Mouse (Mus musculus) liver, adult 2 months (tissue): ENCODE results near the gene Ldlrap1. TPM values are rescaled to one million over a fixed set of nuclear protein-coding genes. Genes with fewer than 3 reads are reported as not detected.

Source experiments
- DNase-seq: peaks from one replicate; pipeline ENCODE4 v3.0.0-alpha.2; 2011; ENCODE audit warnings: low read depth, low spot score; ENCODE audit errors: extremely low read depth
- H3K27ac ChIP-seq: fragments of 200-500 bp; replicated peaks from 2 replicates; pipeline ENCODE4 v1.5.1; 2012; ENCODE audit warnings: low read depth, mild to moderate bottlenecking, control low read depth, inconsistent platforms, low read length; ENCODE audit not compliant: insufficient read depth
- H3K27me3 ChIP-seq: fragments of 200-500 bp; 2 replicates; pipeline ENCODE4 v1.6.1; 2012; ENCODE audit warnings: mild to moderate bottlenecking, moderate library complexity, low read length, inconsistent platforms; ENCODE audit not compliant: control insufficient read depth, insufficient read depth
- H3K36me3 ChIP-seq: fragments of 200-500 bp; 2 replicates; pipeline ENCODE4 v1.6.1; 2012; ENCODE audit warnings: low read length, inconsistent platforms; ENCODE audit not compliant: control insufficient read depth, insufficient read depth
- H3K4me1 ChIP-seq: fragments of 200-500 bp; 2 replicates; pipeline ENCODE4 v1.6.1; 2011; ENCODE audit warnings: low read length; ENCODE audit not compliant: control insufficient read depth, insufficient read depth
- H3K4me3 ChIP-seq: fragments of 200-500 bp; 2 replicates; pipeline ENCODE4 v1.5.1; 2011; ENCODE audit warnings: low read depth, mild to moderate bottlenecking, control low read depth, low read length, moderate library complexity; ENCODE audit not compliant: insufficient read depth
- H3K79me2 ChIP-seq: fragments of 200-500 bp; 2 replicates; pipeline ENCODE4 v1.6.1; 2012; ENCODE audit warnings: inconsistent platforms, mild to moderate bottlenecking, low read length, moderate library complexity; ENCODE audit not compliant: control insufficient read depth, insufficient read depth
- H3K9ac ChIP-seq: fragments of 200-500 bp; 2 replicates; pipeline ENCODE4 v1.6.1; 2012; ENCODE audit warnings: low read depth, mild to moderate bottlenecking, control low read depth, inconsistent platforms, low read length
- CTCF ChIP-seq: fragments of 200-500 bp; IDR thresholded peaks from 2 replicates; pipeline ENCODE4 v1.5.1; 2011; ENCODE audit warnings: low read depth, low read length, control low read depth
- POLR2A ChIP-seq: fragments of 200-500 bp; IDR thresholded peaks from 2 replicates; pipeline ENCODE4 v1.6.1; 2011; ENCODE audit warnings: low read length, control low read depth; ENCODE audit not compliant: insufficient read depth; ENCODE audit errors: extremely low read depth
- WGBS: fragments of 180-500 bp; shearing (Covaris S2); methylation state at CpG from one replicate; pipeline ENCODE4 v1.1.7; 2018; 5-methylcytosine and 5-hydroxymethylcytosine counted together
- polyA plus RNA-seq: library from polyadenylated mRNA; depleted of rRNA; stranded (reverse); fragments of >200 nt; gene quantifications from 2 replicates; pipeline ENCODE4 v1.2.3, GENCODE M21; 2012
- total RNA-seq: library from RNA; depleted of rRNA; stranded (reverse); fragments of >200 nt; gene quantifications from 2 replicates; pipeline ENCODE4 v1.2.3, GENCODE M21; 2014

Gene Ldlrap1
- total and polyA plus RNA-seq, 2 experiments = 6.5 to 19.8 TPM

DNA sequence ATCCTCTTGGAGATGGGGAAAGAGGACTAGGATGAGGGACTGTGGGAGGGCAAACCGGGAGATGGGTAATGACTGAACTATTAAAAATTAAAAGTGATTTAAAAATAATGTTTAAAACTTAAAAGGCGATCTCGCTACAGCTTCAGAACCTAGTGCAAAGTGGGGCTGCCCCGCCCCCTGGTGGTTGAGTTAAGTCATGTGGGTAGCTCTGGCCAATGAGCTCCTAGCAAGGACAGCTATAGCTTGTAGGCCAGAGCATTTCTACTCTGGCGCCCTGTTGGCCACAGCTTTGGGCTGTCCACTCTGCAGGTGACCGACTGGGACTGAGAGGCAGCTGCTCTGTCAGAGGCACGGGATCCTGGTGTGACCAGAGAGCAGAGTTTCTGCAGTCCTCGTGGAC lies 53.9 kb downstream of the Ldlrap1 start:
- Histone ChIP-seq H3K4me3 (no peak overlapping the region), H3K4me1 (no peaks in the 10 kb centered on the region), H3K9ac (no peak overlapping the region), H3K27ac (no peak overlapping the region), H3K27me3 (no peaks in the 10 kb centered on the region), H3K79me2 (no peaks in the 10 kb centered on the region), H3K36me3 (no peaks in the 10 kb centered on the region)
- TF ChIP-seq POLR2A (no peak), CTCF (peak; percentile 85)
- WGBS = 8% methylated on average over 8 of the region's 8 CpGs
- DNase-seq = peak; percentile 47

DNA sequence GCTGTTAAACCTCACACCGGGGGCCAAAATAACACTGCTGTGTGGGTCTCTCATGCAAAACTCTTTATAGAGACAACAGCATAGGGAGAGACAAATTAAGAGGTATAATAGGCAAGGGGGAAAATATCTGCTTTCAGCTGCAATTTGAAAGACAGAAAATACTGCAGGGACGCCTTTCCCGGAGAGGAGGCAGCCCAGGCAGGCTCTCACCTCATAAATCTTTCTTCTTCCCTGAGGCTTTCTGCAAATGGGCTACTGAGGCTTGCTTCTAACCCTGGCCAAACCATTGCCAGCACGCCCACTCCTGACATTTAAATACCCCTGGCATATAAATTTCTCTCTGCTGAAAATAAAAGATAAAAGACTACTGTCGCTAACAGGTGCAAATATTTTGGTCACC lies 62.5 kb downstream of the Ldlrap1 start:
- H3K79me2 ChIP-seq = no peaks in the 10 kb centered on the region
- TF ChIP-seq POLR2A (no peak), CTCF (no peak)
- WGBS = 80% methylated on average over 5 of the region's 5 CpGs
- no peaks in the 10 kb centered on the region for H3K4me1 ChIP-seq
- H3K4me3 ChIP-seq = no peak overlapping the region
- DNase-seq = no peak
- peaks cover 12% of the 10 kb centered on the region for H3K27me3 ChIP-seq
- H3K9ac ChIP-seq = no peak overlapping the region
- no peaks in the 10 kb centered on the region for H3K36me3 ChIP-seq
- no peak overlapping the region for H3K27ac ChIP-seq

DNA sequence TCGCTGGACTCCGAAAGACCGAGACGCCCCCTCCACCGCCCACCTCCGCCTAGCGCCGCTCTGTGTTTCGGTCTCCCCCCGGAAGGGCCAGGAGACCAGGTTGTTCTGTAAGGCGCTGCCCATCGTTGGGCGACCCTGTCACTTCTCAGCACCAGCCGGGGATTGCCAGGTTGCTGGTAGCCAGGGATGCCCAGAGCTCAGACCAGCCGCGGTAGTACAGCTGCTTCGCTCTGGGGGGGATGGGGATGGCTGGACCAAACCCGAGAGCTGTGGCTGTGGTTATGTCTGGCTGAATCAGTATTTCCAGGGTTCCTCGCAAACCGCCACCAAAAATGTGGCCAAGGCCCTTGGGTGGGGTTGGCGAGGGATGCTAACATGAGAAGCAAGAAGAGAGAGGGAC lies 63.2 kb downstream of the Ldlrap1 start:
- peaks cover 12% of the 10 kb centered on the region for H3K27me3 ChIP-seq
- no peaks in the 10 kb centered on the region for H3K36me3 ChIP-seq
- TF ChIP-seq POLR2A (no peak), CTCF (no peak)
- H3K9ac ChIP-seq = no peak overlapping the region
- DNase-seq = no peak
- H3K27ac ChIP-seq = no peak overlapping the region
- no peaks in the 10 kb centered on the region for H3K4me1 ChIP-seq
- 3% methylated on average over 21 of the region's 21 CpGs for WGBS
- peak overlapping the region; percentile 53; the same call in 1 of the 2 replicates for H3K4me3 ChIP-seq
- H3K79me2 ChIP-seq = no peaks in the 10 kb centered on the region

DNA sequence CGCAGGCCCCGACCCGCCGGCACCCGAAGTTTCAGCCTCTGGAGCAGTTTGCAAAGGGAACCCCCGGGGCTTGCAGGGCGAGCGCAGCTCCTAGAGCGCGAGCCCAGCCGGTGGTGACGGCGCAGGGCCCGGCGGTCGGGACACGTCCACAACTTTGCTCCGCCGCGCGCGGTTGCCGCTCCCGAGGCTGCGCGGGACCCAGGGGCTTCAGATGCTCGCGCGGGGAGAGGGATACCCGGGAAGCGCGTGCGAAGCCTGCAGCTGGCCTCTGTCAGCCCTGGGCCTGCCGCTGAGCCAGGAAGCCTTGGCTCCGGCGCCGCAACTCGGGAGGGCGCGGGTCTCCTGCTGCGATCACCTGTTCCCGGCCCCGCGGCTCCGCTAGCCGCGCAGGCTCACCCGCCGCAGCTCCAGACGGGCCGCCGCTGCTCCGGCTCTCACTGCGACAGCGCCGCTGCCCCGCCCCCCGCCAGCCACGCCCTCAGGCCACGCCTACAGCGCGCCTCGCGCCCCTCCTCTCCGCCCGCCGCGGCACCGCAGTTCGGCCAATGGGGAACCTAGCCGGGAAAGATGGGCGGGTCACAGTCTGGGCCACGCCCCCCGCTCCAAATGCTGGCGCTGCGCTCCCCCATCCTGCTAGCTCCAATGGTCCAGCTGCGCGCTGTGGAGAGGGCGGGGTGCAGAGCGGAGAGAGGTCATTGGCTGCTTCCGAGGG lies 63.8 kb downstream of the Ldlrap1 start, which contains the start of gene Man1c1:
TSS of gene Man1c1 (minus strand) at position 456 of the 712 bp plus-strand sequence.
- DNase-seq = peak; percentile 65
- H3K4me1 ChIP-seq = no peaks in the 10 kb centered on the region
- H3K9ac ChIP-seq = peak within 1 kb of the TSS; percentile 82
- no peak within 1 kb of the TSS for H3K27ac ChIP-seq
- 1% methylated on average over 75 of the region's 81 CpGs for WGBS
- H3K79me2 ChIP-seq = no peaks in the 10 kb centered on the region
- no peaks in the 10 kb centered on the region for H3K36me3 ChIP-seq
- peaks cover 12% of the 10 kb centered on the region for H3K27me3 ChIP-seq
- TF ChIP-seq CTCF (no peak), POLR2A (0 out of 2 replicates have a peak, but pooled peaks have one; percentile 36)
- H3K4me3 ChIP-seq = peak within 1 kb of the TSS; percentile 78

DNA sequence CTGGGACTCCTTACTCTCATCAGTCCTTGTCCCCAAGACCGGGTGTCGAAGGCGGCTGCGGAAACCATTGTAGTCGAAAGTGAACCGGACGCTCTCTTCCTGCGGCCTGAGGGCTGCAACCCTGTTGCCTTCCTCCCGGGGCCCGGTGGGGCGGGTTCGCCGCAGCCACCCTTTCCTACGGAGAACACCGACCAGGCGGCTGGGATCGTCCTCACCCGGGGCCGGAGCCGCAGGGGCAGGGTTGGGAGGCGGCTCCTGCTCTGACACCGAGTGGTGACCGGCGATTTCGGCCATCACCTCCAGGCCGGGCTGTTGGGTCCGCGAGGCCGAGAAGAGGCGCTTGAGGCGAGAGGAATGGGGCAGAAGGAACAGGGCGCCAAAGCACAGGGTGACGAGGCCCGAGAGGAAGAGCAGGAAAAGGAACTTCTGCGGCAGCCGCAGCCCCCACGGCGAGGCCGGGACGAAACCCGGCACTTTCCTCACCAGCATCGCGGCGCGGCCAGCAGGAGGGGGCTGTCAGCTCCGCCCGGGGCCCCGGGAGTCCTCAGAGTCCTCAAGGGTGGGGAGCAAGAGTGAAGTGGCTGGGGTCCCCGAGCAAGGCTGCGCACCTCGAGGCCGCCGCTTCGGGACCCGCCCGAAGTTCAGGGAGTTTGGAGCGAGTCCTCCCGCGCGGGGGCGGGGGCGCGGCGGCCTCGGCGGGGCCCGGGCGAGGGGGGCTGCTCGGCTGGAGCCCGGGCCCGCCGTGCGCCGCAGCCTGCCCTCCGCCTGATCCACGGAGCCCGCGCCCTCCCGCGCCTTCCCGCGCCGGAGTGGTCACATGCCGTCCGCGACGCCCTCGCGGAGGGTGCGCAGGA lies 64.6 kb downstream of the Ldlrap1 start:
- no peak for TF ChIP-seq CTCF
- no peak for TF ChIP-seq POLR2A
- Histone ChIP-seq H3K4me1 (no peaks in the 10 kb centered on the region), H3K36me3 (no peaks in the 10 kb centered on the region), H3K9ac (peak overlapping the region; percentile 82), H3K27me3 (peaks cover 12% of the 10 kb centered on the region), H3K79me2 (no peaks in the 10 kb centered on the region), H3K4me3 (peak overlapping the region; percentile 78), H3K27ac (no peak overlapping the region)
- WGBS = 2% methylated on average over 84 of the region's 90 CpGs
- no peak for DNase-seq

DNA sequence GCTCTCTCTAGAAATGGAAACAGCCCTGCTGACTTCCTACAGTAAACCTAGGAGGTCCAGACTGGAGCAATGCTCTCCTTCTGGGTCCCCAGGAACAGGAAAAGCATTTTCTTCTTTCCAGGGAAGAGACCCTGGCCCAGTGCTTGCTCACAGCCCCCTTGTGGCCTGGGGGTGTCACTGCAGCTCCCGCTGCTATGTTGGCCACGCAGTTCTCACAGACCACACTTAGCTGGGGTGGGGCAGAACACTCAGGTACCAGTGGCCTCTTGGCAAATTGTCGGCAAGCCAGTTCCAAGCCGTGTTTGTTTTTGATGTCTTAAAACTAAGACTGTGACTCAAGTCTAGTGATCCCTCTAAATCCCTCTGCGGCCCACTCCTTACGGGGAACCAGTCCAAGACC lies 65.9 kb downstream of the Ldlrap1 start:
- H3K4me1 ChIP-seq = no peaks in the 10 kb centered on the region
- no peaks in the 10 kb centered on the region for H3K79me2 ChIP-seq
- no peak overlapping the region for H3K27ac ChIP-seq
- no peaks in the 10 kb centered on the region for H3K36me3 ChIP-seq
- no peak overlapping the region; the same call in none of the 2 replicates for H3K4me3 ChIP-seq
- H3K9ac ChIP-seq = no peak overlapping the region
- peak; percentile 7 for DNase-seq
- 26% methylated on average over 6 of the region's 6 CpGs for WGBS
- H3K27me3 ChIP-seq = peaks cover 12% of the 10 kb centered on the region
- TF ChIP-seq POLR2A (no peak), CTCF (peak; percentile 88)
